Mouse (Mus musculus) brain, adult 2 months (tissue): ENCODE data around the gene Plscr3.

Experiments
- DNase-seq: peaks from one replicate; pipeline ENCODE4 v3.0.0; 2011; ENCODE audit warnings: low read depth, low spot score

Gene Plscr3

GRCm38 (mm10) chr11:69846198-69846680 is at the start of gene Plscr3:
TSS of gene Plscr3 (plus strand) at chr11:69846376.
- peak; percentile 92 for DNase-seq

GRCm38 (mm10) chr11:69797924-69798323 is 48.3 kb upstream of the Plscr3 start:
- DNase-seq, result no peak

- DNase-seq, result no peak
Measured at GRCm38 (mm10) chr11:69799394-69800137, 46.6 kb upstream of the Plscr3 start.

GRCm38 (mm10) chr11:69800138-69800391 is 46.1 kb upstream of the Plscr3 start:
- peak; percentile 48 for DNase-seq

GRCm38 (mm10) chr11:69800392-69801197 is 45.6 kb upstream of the Plscr3 start:
- peak; percentile 60 for DNase-seq

GRCm38 (mm10) chr11:69801379-69801977 is 44.7 kb upstream of the Plscr3 start, which contains the start of gene Fgf11:
TSS of gene Fgf11 (minus strand) at chr11:69801857.
- DNase-seq, result no peak

GRCm38 (mm10) chr11:69802648-69803105 is 43.5 kb upstream of the Plscr3 start:
- peak; percentile 85 for DNase-seq

GRCm38 (mm10) chr11:69803328-69803727 is 42.8 kb upstream of the Plscr3 start:
- no peak for DNase-seq

GRCm38 (mm10) chr11:69803786-69804651 is 42.2 kb upstream of the Plscr3 start:
- DNase-seq, result peak; percentile 87

- no peak for DNase-seq
Measured at GRCm38 (mm10) chr11:69804652-69804940, 41.6 kb upstream of the Plscr3 start.

- no peak for DNase-seq
Measured at GRCm38 (mm10) chr11:69804972-69805909, 40.9 kb upstream of the Plscr3 start, which contains the start of gene Tmem102. TSS of gene Tmem102 (minus strand) at chr11:69805624.

- no peak for DNase-seq
Measured at GRCm38 (mm10) chr11:69806378-69806777, 39.8 kb upstream of the Plscr3 start.

GRCm38 (mm10) chr11:69807641-69808040 is 38.5 kb upstream of the Plscr3 start:
- DNase-seq, result no peak

GRCm38 (mm10) chr11:69810280-69810679 is 35.9 kb upstream of the Plscr3 start:
- DNase-seq, result no peak

- no peak for DNase-seq
Measured at GRCm38 (mm10) chr11:69815155-69815554, 31.0 kb upstream of the Plscr3 start, which contains the start of gene Gm39566. TSS of gene Gm39566 (minus strand) at chr11:69815298.

- DNase-seq, result no peak
Measured at GRCm38 (mm10) chr11:69816520-69816919, 29.7 kb upstream of the Plscr3 start.

GRCm38 (mm10) chr11:69818365-69818764 is 27.8 kb upstream of the Plscr3 start, which contains the start of gene Spem2:
TSS of gene Spem2 (minus strand) at chr11:69818465.
- no peak for DNase-seq

GRCm38 (mm10) chr11:69818871-69819270 is 27.3 kb upstream of the Plscr3 start:
- no peak for DNase-seq

GRCm38 (mm10) chr11:69822080-69822479 is 24.1 kb upstream of the Plscr3 start, which contains the start of gene Spem1:
TSS of gene Spem1 (minus strand) at chr11:69822180.
- DNase-seq, result no peak

- no peak for DNase-seq
Measured at GRCm38 (mm10) chr11:69823456-69823855, 22.7 kb upstream of the Plscr3 start.
